Mouse (Mus musculus) G1E (cell line): ENCODE measurements around the gene Rpl31.

Source experiments
- CTCF ChIP-seq: IDR thresholded peaks from 2 replicates; pipeline ENCODE4 v1.5.1; 2012; ENCODE audit warnings: low read depth, low read length, inconsistent platforms, mixed read lengths
- GATA1 ChIP-seq: IDR thresholded peaks from 2 replicates; pipeline ENCODE4 v1.6.1; 2012; ENCODE audit warnings: borderline replicate concordance, low read length, inconsistent platforms, mixed read lengths
- GATA2 ChIP-seq: IDR thresholded peaks from 2 replicates; pipeline ENCODE4 v1.6.1; 2012; ENCODE audit warnings: low read depth, low read length, inconsistent platforms, borderline replicate concordance
- POLR2AphosphoS5 ChIP-seq: IDR thresholded peaks from 2 replicates; pipeline ENCODE4 v1.6.1; 2012; ENCODE audit warnings: low read depth, low read length, inconsistent platforms; ENCODE audit not compliant: insufficient replicate concordance
- TAL1 ChIP-seq: conservative IDR thresholded peaks from 2 replicates; pipeline ENCODE4 v1.6.1; 2012; ENCODE audit warnings: low read depth, low read length, inconsistent platforms, mixed read lengths

- TF ChIP-seq CTCF: no peak
- TF ChIP-seq GATA2: no peak
- TF ChIP-seq GATA1: no peak
- TF ChIP-seq TAL1: no peak
- no peak for TF ChIP-seq POLR2AphosphoS5
These were observed 18.8 kb downstream of the Rpl31 start for GRCm38 (mm10) chr1:39386456-39386855.
